Mouse (Mus musculus) hindbrain, embryonic 11.5 days (tissue): ENCODE measurements around the gene Klf7. TPM values are rescaled to one million over a fixed set of nuclear protein-coding genes. Genes with fewer than 3 reads are reported as not detected.

Source experiments
- ATAC-seq: fragments of 200-750 bp; cut with Nextera tagmentation; 2 replicates; pipeline ENCODE4 v1.8.0; 2017; ENCODE audit warnings: mild to moderate bottlenecking, moderate TSS enrichment, moderate library complexity; ENCODE audit not compliant: low FRiP score
- DNase-seq: peaks from one replicate; pipeline ENCODE4 v3.0.0-alpha.2; 2015; ENCODE audit warnings: low spot score
- H3K27ac ChIP-seq: fragments of 300-500 bp; sonication (generic); 2 replicates; pipeline ENCODE4 v1.5.1; 2014; ENCODE audit warnings: mild to moderate bottlenecking, low read depth, low read length
- H3K27me3 ChIP-seq: fragments of 300-500 bp; sonication (generic); 2 replicates; pipeline ENCODE4 v1.6.1; 2014; ENCODE audit warnings: mild to moderate bottlenecking, low read length, moderate library complexity, mixed read lengths; ENCODE audit not compliant: control insufficient read depth, insufficient read depth
- H3K36me3 ChIP-seq: fragments of 300-500 bp; sonication (generic); 2 replicates; pipeline ENCODE4 v1.6.1; 2014; ENCODE audit warnings: mild to moderate bottlenecking, low read length, moderate library complexity, mixed read lengths; ENCODE audit not compliant: control insufficient read depth, insufficient read depth
- H3K4me1 ChIP-seq: fragments of 300-500 bp; sonication (generic); replicated peaks from 2 replicates; pipeline ENCODE4 v1.6.1; 2014; ENCODE audit warnings: low read length, mixed read lengths; ENCODE audit not compliant: control insufficient read depth, insufficient read depth
- H3K4me2 ChIP-seq: fragments of 300-500 bp; sonication (generic); replicated peaks from 2 replicates; pipeline ENCODE4 v1.6.1; 2014; ENCODE audit warnings: mild to moderate bottlenecking, low read depth, low read length
- H3K4me3 ChIP-seq: fragments of 300-500 bp; sonication (generic); 2 replicates; pipeline ENCODE4 v1.5.1; 2014; ENCODE audit warnings: low read depth, low read length
- H3K9ac ChIP-seq: fragments of 300-500 bp; sonication (generic); 2 replicates; pipeline ENCODE4 v1.6.1; 2014; ENCODE audit warnings: low read depth, low read length
- H3K9me3 ChIP-seq: fragments of 300-500 bp; sonication (generic); 2 replicates; pipeline ENCODE4 v1.6.1; 2016; ENCODE audit warnings: low read length; ENCODE audit not compliant: control insufficient read depth
- WGBS: fragments of 180-500 bp; shearing (Covaris S2); extraction: QIAGEN DNeasy Blood & Tissue Kit; methylation state at CpG from one replicate; pipeline ENCODE4 v1.1.7; 2014; 5-methylcytosine and 5-hydroxymethylcytosine counted together
- polyA plus RNA-seq: library from polyadenylated mRNA; unstranded; fragments of >200 nt; fragmentation: Nextera tagmentation; extraction: Ambion mirVana; gene quantifications from 2 replicates; pipeline ENCODE4 v1.2.1, GENCODE M21; 2014

Klf7 gene
- polyA plus RNA-seq, 1 experiment from 2014 or later: 33.6 TPM

GRCm38 (mm10) chr1:64046087-64046801 is 75.8 kb downstream of the Klf7 start:
- H3K27ac ChIP-seq: no peak overlapping the region
- H3K9me3 ChIP-seq: no peaks in the 10 kb centered on the region
- no peaks in the 10 kb centered on the region for H3K27me3 ChIP-seq
- no peaks in the 10 kb centered on the region for H3K4me1 ChIP-seq
- no peak overlapping the region for H3K9ac ChIP-seq
- no peak for DNase-seq
- H3K4me3 ChIP-seq: no peak overlapping the region
- H3K36me3 ChIP-seq: no peaks in the 10 kb centered on the region
- no peak overlapping the region for H3K4me2 ChIP-seq
- 90% methylated on average over 14 of the region's 14 CpGs for WGBS
- no peak for ATAC-seq

GRCm38 (mm10) chr1:64044577-64044976 is 77.5 kb downstream of the Klf7 start:
- no peak for ATAC-seq
- no peak overlapping the region for H3K9ac ChIP-seq

GRCm38 (mm10) chr1:64040831-64041383 is 81.2 kb downstream of the Klf7 start:
- H3K4me3 ChIP-seq: no peak overlapping the region
- 65% methylated on average over 5 of the region's 5 CpGs for WGBS
- H3K36me3 ChIP-seq: no peaks in the 10 kb centered on the region
- H3K27me3 ChIP-seq: no peaks in the 10 kb centered on the region
- H3K4me2 ChIP-seq: no peak overlapping the region
- no peaks in the 10 kb centered on the region for H3K9me3 ChIP-seq
- H3K27ac ChIP-seq: no peak overlapping the region
- no peak for ATAC-seq
- no peak for DNase-seq
- no peak overlapping the region for H3K9ac ChIP-seq
- no peaks in the 10 kb centered on the region for H3K4me1 ChIP-seq

More at GRCm38 (mm10) chr1:64044577-64044976, 77.5 kb downstream of the Klf7 start:
- Histone ChIP-seq H3K27ac (no peak overlapping the region), H3K4me1 (no peaks in the 10 kb centered on the region), H3K4me2 (no peak overlapping the region), H3K36me3 (no peaks in the 10 kb centered on the region), H3K4me3 (no peak overlapping the region), H3K27me3 (no peaks in the 10 kb centered on the region), H3K9me3 (no peaks in the 10 kb centered on the region)
- WGBS: 52% methylated on average over 2 of the region's 2 CpGs
- no peak for DNase-seq

GRCm38 (mm10) chr1:64040061-64040686 is 81.9 kb downstream of the Klf7 start:
- Histone ChIP-seq H3K4me3 (no peak overlapping the region), H3K9ac (no peak overlapping the region), H3K27me3 (no peaks in the 10 kb centered on the region), H3K9me3 (no peaks in the 10 kb centered on the region), H3K4me2 (no peak overlapping the region), H3K4me1 (no peaks in the 10 kb centered on the region), H3K36me3 (no peaks in the 10 kb centered on the region), H3K27ac (no peak overlapping the region)
- ATAC-seq (no peak), DNase-seq (no peak)
- 89% methylated on average over 10 of the region's 10 CpGs for WGBS

- Histone ChIP-seq H3K36me3 (no peaks in the 10 kb centered on the region), H3K4me1 (no peaks in the 10 kb centered on the region), H3K27me3 (no peaks in the 10 kb centered on the region), H3K9me3 (no peaks in the 10 kb centered on the region), H3K27ac (no peak overlapping the region), H3K9ac (no peak overlapping the region), H3K4me3 (no peak overlapping the region), H3K4me2 (no peak overlapping the region)
- peak; percentile 25; the same call in 1 of the 2 replicates for ATAC-seq
- peak; percentile 35 for DNase-seq
- WGBS: 41% methylated on average over 5 of the region's 5 CpGs
Measured at GRCm38 (mm10) chr1:64038343-64038742, 83.7 kb downstream of the Klf7 start.

- no peak overlapping the region for H3K27ac ChIP-seq
Measured at GRCm38 (mm10) chr1:64037800-64038199, 84.3 kb downstream of the Klf7 start.

GRCm38 (mm10) chr1:64036881-64037452 is 85.1 kb downstream of the Klf7 start:
- H3K9ac ChIP-seq: no peak overlapping the region
- H3K27me3 ChIP-seq: no peaks in the 10 kb centered on the region
- WGBS: 85% methylated on average over 7 of the region's 7 CpGs
- no peak overlapping the region for H3K27ac ChIP-seq
- no peak for ATAC-seq
- H3K4me2 ChIP-seq: no peak overlapping the region
- H3K4me3 ChIP-seq: no peak overlapping the region
- H3K9me3 ChIP-seq: no peaks in the 10 kb centered on the region
- H3K4me1 ChIP-seq: no peaks in the 10 kb centered on the region
- H3K36me3 ChIP-seq: no peaks in the 10 kb centered on the region
- DNase-seq: no peak

More at GRCm38 (mm10) chr1:64037800-64038199, 84.3 kb downstream of the Klf7 start:
- Histone ChIP-seq H3K9me3 (no peaks in the 10 kb centered on the region), H3K9ac (no peak overlapping the region), H3K4me2 (no peak overlapping the region), H3K4me1 (no peaks in the 10 kb centered on the region), H3K4me3 (no peak overlapping the region), H3K27me3 (no peaks in the 10 kb centered on the region), H3K36me3 (no peaks in the 10 kb centered on the region)
- WGBS: 76% methylated on average over 6 of the region's 6 CpGs
- DNase-seq: no peak
- ATAC-seq: 0 out of 2 replicates have a peak, but pooled peaks have one; percentile 23

- H3K36me3 ChIP-seq: no peaks in the 10 kb centered on the region
- H3K27ac ChIP-seq: no peak overlapping the region
- DNase-seq (no peak), ATAC-seq (no peak)
- 68% methylated on average over 7 of the region's 7 CpGs for WGBS
- no peaks in the 10 kb centered on the region for H3K27me3 ChIP-seq
- no peak overlapping the region for H3K9ac ChIP-seq
- no peak overlapping the region for H3K4me3 ChIP-seq
- H3K9me3 ChIP-seq: no peaks in the 10 kb centered on the region
- no peaks in the 10 kb centered on the region for H3K4me1 ChIP-seq
- no peak overlapping the region for H3K4me2 ChIP-seq
Measured at GRCm38 (mm10) chr1:64035804-64036203, 86.3 kb downstream of the Klf7 start.
